Mouse (Mus musculus) brain, embryonic 14.5 days (tissue): ENCODE results near the gene Erbb3.

Source experiments
- CTCF ChIP-seq: fragments of 200-500 bp; IDR thresholded peaks from 2 replicates; pipeline ENCODE4 v1.5.1; 2012; ENCODE audit warnings: inconsistent platforms, mild to moderate bottlenecking, moderate library complexity, borderline replicate concordance; ENCODE audit not compliant: insufficient read depth, insufficient read length; ENCODE audit errors: extremely low read depth
- POLR2A ChIP-seq: fragments of 200-500 bp; IDR thresholded peaks from 2 replicates; pipeline ENCODE4 v1.6.1; 2012; ENCODE audit warnings: mild to moderate bottlenecking, inconsistent platforms, borderline replicate concordance; ENCODE audit not compliant: poor library complexity, insufficient read depth, insufficient read length, severe bottlenecking; ENCODE audit errors: extremely low read depth

- no peak for TF ChIP-seq CTCF
- TF ChIP-seq POLR2A: no peak
These were observed 25.9 kb downstream of the Erbb3 start for GRCm38 (mm10) chr10:128563544-128563943.
